Mouse (Mus musculus): ENCODE results near the gene Dnaaf2. TPM values are rescaled to one million over a fixed set of nuclear protein-coding genes. Genes with fewer than 3 reads are reported as not detected.
"Not testable (repeated sequence)": the region's sequence is repeated elsewhere in the genome, so short reads cannot be mapped to it uniquely, and the experiment has no call there.

The Dnaaf2 gene
- polyA plus RNA-seq, 2 experiments from 2014 or later, result 2.5 to 2.8 TPM

- ATAC-seq, result peak; percentile 69
Observed at GRCm38 (mm10) chr12:69197378-69198163, 658 bp downstream of the Dnaaf2 start.

GRCm38 (mm10) chr12:69196444-69197377, 1.5 kb downstream of the Dnaaf2 start, which contains the start of gene Gm49383:
TSS of gene Gm49383 (minus strand) at chr12:69197104.
- ATAC-seq, result peak; percentile 75

- ATAC-seq, result no peak
Observed at GRCm38 (mm10) chr12:69192637-69193036, 5.6 kb downstream of the Dnaaf2 start.

GRCm38 (mm10) chr12:69191396-69191795, 6.8 kb downstream of the Dnaaf2 start:
- ATAC-seq, result no peak

GRCm38 (mm10) chr12:69190522-69190921, 7.7 kb downstream of the Dnaaf2 start:
- ATAC-seq, result peak; percentile 73

- ATAC-seq, result no peak
Observed at GRCm38 (mm10) chr12:69190074-69190473, 8.2 kb downstream of the Dnaaf2 start.

- no peak for ATAC-seq
Observed at GRCm38 (mm10) chr12:69186811-69187471, 11.3 kb downstream of the Dnaaf2 start.

GRCm38 (mm10) chr12:69185371-69185770, 12.9 kb downstream of the Dnaaf2 start:
- no peak for ATAC-seq

- ATAC-seq, result peak; percentile 38
Observed at GRCm38 (mm10) chr12:69184342-69185295, 13.6 kb downstream of the Dnaaf2 start.

GRCm38 (mm10) chr12:69183583-69184308, 14.5 kb downstream of the Dnaaf2 start, which contains the start of the genes Rpl36al and Mgat2:
TSS of gene Rpl36al (minus strand) at chr12:69184083.
TSS of gene Mgat2 (plus strand) at chr12:69184157.
- ATAC-seq, result peak; percentile 96

- no peak for ATAC-seq
Observed at GRCm38 (mm10) chr12:69181800-69182199, 16.4 kb downstream of the Dnaaf2 start.

GRCm38 (mm10) chr12:69179371-69179770, 18.9 kb downstream of the Dnaaf2 start:
- no peak for ATAC-seq

GRCm38 (mm10) chr12:69177526-69177925, 20.7 kb downstream of the Dnaaf2 start:
- no peak for ATAC-seq

GRCm38 (mm10) chr12:69175975-69176374, 22.3 kb downstream of the Dnaaf2 start:
- no peak for ATAC-seq

- ATAC-seq, result no peak
Observed at GRCm38 (mm10) chr12:69171307-69171706, 26.9 kb downstream of the Dnaaf2 start.

GRCm38 (mm10) chr12:69168461-69169106, 29.6 kb downstream of the Dnaaf2 start, which contains the start of gene Lrr1:
TSS of gene Lrr1 (plus strand) at chr12:69168814.
- peak; percentile 87 for ATAC-seq

- peak; percentile 25 for ATAC-seq
Observed at GRCm38 (mm10) chr12:69167656-69168460, 30.4 kb downstream of the Dnaaf2 start.

GRCm38 (mm10) chr12:69166861-69167581, 31.2 kb downstream of the Dnaaf2 start:
- not testable (repeated sequence) for ATAC-seq

Data from CD4-positive, CD25-positive, alpha-beta regulatory T cell, adult 4 months (primary cell).